Mouse (Mus musculus): ENCODE measurements around the gene St7.

- TF ChIP-seq CTCF (IDR thresholded peaks at IDR 0.05; ENCODE audit: borderline replicate concordance, insufficient read depth, low read length) (no peak), POLR2A (IDR thresholded peaks at IDR 0.05; ENCODE audit: low read depth, low read length) (no peak)
Measured at GRCm38 (mm10) chr6:17646107-17646506, 46.6 kb upstream of the St7 start.

Measured in embryonic fibroblast, embryonic 13.5 days (primary cell).